Mouse (Mus musculus): ENCODE measurements at regions not wholly inside any gene's neighbourhood (a gene's known extent, or its start where the extent isn't known, plus 50 kb on each side); places are given as distances from the start of the nearest gene placed in this dataset.

- TF ChIP-seq POLR2A (IDR thresholded peaks at IDR 0.05; ENCODE audit: low read depth, low read length) (no peak), CTCF (IDR thresholded peaks at IDR 0.05; ENCODE audit: extremely low read depth, insufficient read depth, insufficient read length, insufficient replicate concordance) (no peak)
Observed at GRCm38 (mm10) chr14:59070056-59070455, 72.6 kb downstream of the 1700129C05Rik start.

All from spleen, adult 2 months (tissue).